Mouse (Mus musculus) olfactory bulb, adult 2 months (tissue): ENCODE data around the gene Gm7945.
"Not testable (repeated sequence)": the region's sequence is repeated elsewhere in the genome, so short reads cannot be mapped to it uniquely, and the experiment has no call there.

Source experiments
- CTCF ChIP-seq: fragments of 200-500 bp; IDR thresholded peaks from 2 replicates; pipeline ENCODE4 v1.5.1; 2012; ENCODE audit warnings: low read depth, mild to moderate bottlenecking, low read length, moderate library complexity; ENCODE audit not compliant: insufficient read depth
- POLR2A ChIP-seq: fragments of 200-500 bp; IDR thresholded peaks from 2 replicates; pipeline ENCODE4 v1.6.1; 2012; ENCODE audit warnings: mild to moderate bottlenecking, low read depth, low read length, moderate library complexity; ENCODE audit not compliant: insufficient read depth

DNA sequence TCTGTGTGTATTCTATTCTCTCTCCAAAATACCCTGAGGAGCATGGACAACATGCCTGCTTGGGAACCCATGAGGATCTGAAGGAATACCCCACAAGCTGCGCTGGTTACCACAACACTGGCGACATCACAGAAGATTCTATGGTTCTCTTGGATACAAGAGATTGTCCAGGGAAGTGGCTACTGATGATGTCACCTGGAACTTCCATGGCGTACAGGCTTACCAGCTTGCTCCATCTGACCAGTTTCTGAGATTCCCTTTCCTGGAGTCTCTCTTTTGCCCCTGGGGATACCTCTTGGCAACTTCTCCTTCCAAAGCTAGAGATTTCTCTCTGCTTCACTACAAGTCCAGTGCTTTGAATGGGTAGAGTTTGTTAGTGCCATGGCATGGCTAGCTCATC lies at the start of gene Gm7945:
- not testable (repeated sequence) for TF ChIP-seq CTCF, POLR2A
